Mouse (Mus musculus) frontal cortex, postnatal 10 days (tissue): ENCODE measurements at regions not wholly inside any gene's neighbourhood (a gene's known extent, or its start where the extent isn't known, plus 50 kb on each side); places are given as distances from the start of the nearest gene placed in this dataset.

Source experiments
- DNase-seq, 2 experiments: peaks; one replicate each; pipeline ENCODE4 v3.0.0; 2022; ENCODE audit warnings: low spot score in 2 of 2, mixed read lengths in 1 of 2

DNA sequence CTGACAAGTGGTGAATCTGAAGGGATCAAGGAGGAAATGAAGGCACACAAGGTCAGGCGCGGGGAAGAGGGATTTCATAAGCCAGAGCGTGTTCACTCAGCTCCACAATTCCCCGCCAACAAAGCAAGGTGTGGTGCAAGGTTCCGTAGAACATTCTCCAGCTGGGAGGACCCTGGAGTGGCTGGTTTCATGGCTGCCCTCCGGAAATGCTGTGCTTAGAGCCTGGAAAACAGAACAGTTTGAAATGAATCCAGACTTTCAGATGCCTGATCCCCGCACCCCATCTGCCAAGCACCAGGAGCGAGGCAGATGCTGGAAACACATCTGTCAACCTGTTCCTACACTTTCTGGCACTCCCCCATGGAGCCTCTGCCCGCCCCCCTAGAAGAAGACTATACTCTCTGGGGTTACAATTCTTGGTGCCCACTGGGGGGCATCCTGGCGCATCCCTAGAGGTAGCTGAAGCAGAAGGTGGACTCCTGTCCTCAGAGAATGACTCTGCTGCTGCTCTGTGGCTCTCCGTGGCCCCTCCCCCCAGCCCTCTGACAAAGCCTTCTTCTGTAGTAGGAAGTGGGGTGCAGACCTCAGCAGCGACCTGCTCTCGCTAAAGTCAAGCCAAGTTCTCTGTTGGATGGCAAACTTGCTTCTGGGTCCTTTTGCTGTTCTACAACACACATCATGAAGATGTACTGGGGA lies 54.5 kb upstream of the Mafb start:
- DNase-seq, result peak in 1 of 2 experiments; percentile 14

GRCm38 (mm10) chr2:160424491-160424890 lies 57.6 kb upstream of the Mafb start:
- no peak for DNase-seq

DNA sequence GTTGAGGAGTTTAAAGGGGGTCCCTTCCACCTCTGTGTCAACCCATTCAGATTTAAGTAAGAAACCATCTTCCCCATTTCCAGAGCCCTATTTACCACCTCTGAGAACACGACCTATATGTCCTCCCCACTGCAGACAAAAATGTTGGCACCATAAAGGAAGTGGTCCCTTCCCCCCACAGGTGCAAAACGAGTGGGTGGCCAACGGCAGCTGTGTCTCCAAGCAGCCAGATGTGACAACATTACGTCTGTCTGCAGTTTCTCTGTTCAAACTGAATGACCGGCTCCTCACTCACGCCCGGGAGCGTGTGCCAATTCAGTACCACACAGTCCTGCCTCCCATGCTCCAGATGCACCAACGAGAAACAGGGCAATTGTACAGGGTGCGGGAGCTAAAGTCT lies 60.6 kb upstream of the Mafb start:
- no peak for DNase-seq

DNA sequence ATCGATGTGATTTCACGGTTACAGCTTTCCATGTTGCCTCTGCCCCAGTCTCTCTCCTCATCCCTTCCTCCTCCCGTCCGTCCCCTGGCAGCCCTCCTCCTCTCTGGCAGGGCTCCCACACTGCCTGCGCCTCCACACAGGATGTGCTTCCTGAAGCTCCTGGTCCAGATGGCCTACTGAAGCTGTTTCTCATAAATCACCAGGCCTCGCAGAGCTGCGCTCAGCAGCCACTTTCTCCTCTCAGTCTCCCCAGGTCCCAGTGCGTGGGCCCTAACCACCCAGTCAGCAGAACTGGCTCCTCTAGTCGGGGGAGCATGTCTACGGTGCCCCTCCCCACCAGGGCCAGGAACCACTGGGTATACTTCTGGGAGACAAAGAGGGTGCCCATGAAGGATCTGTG lies 66.4 kb upstream of the Mafb start:
- DNase-seq, result peak; percentile 59 to 78

- no peak for DNase-seq
Measured at GRCm38 (mm10) chr2:160434701-160435100, 67.8 kb upstream of the Mafb start.

DNA sequence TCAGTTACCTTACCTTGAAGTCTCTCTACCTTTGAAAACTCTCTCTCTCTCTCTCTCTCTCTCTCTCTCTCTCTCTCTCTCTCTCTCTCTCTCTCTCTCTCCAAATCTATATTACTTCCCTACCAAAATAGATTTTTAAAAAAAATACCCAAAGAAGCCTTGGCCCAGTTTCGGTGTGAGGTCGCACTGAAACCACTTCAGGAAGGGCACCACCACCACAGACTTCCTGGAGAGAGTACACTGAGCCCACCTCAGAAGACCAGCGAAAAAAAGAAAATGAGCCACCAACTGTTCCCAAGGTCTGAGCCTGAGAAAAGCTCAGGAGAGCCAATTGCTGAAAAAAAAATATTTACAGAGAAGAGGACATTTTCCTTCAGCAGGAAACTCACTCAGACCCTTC lies 68.8 kb upstream of the Mafb start:
- no peak for DNase-seq

DNA sequence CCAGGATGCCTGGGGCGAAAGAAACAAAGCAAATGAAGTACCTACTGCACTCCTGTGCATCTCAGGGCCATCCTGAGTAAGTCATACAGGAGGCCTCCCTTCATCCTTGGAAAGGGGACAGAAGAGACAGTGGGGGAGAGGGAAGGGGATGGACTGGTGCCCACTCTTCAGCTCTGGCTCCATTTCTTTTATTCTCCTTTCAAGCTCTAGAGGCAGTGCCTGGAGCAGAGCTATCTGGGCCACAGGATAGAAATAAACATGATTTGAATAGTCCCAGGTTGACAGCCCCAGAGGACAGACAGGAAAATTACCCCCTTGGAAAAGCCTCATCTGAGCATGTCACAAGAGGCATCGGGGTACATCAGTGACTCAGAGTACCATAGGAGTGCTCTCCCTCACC lies 72.2 kb upstream of the Mafb start:
- no peak for DNase-seq

- DNase-seq, result no peak
Measured at GRCm38 (mm10) chr2:160440236-160440635, 73.4 kb upstream of the Mafb start.

- no peak for DNase-seq
Measured at GRCm38 (mm10) chr2:160451057-160451456, 84.2 kb upstream of the Mafb start.

GRCm38 (mm10) chr2:160451481-160452238 lies 84.8 kb upstream of the Mafb start:
- DNase-seq, result peak; percentile 29 to 48

- DNase-seq, result no peak
Measured at GRCm38 (mm10) chr2:160452239-160452530, 85.3 kb upstream of the Mafb start.

GRCm38 (mm10) chr2:160452730-160453129 lies 85.9 kb upstream of the Mafb start:
- DNase-seq, result no peak

- no peak for DNase-seq
Measured at GRCm38 (mm10) chr2:160455617-160456016, 88.8 kb upstream of the Mafb start.

DNA sequence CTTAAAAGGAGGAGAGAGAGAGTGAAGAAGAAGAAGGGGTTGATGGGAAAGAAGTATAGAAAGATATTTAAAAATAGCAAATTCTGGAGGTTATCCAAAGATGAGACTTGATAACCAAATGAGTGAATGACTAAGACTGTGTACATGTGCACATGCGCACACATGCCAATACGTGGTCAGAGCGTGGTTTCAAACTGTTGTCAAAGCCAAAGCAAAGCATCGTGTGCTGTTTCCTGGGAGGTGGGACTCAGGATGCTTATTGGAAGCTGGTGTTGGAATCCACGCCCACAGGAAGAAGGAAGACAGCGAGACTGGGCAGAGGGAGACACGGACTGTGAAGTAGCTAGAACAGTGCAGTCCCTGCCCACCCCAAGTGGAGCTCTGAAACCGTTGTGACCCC lies 89.8 kb upstream of the Mafb start:
- no peak for DNase-seq

DNA sequence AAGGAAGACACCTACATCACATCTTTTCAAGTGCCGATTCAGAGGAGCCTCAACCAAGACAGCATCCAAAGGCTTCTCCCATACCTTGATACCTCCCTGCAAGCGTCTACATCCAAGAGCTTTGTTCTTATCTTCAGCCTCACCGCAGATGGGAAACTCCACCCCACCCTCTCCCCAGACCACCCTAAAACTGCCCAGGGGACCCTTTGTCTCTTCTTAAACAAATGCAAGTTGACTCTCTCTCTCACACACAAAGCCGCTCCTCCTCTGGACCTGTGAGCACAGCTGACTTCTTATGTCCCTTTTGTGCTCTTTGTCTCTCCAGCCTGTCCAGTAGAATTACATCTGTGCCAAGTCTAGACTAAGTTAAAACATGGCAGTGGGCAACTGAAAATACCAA lies 104.7 kb upstream of the Mafb start:
- DNase-seq, result no peak

- DNase-seq, result no peak
Measured at GRCm38 (mm10) chr2:160476181-160476580, 109.3 kb upstream of the Mafb start.

DNA sequence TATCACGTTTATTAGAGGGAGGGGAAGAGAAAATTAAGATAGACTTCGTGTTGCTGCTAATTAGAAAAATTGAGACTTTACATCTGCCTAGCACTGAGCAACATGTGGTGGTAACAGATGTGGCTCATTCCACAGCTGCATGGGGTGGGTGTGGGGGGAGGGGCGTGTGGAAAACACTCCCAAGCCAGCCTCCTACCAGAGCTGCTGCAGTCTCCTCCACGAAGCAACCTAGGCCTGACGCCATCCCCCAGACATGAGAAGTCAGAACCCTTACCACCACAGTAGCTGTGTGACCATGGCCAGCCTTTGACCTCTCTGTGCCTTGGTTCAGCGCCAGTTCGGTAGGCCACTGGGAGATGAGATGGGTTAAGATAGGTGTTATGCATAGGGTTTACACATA lies 112.4 kb upstream of the Mafb start:
- no peak for DNase-seq

GRCm38 (mm10) chr2:160485097-160485496 lies 118.2 kb upstream of the Mafb start:
- DNase-seq, result no peak

- no peak for DNase-seq
Measured at GRCm38 (mm10) chr2:160485515-160485914, 118.7 kb upstream of the Mafb start.

DNA sequence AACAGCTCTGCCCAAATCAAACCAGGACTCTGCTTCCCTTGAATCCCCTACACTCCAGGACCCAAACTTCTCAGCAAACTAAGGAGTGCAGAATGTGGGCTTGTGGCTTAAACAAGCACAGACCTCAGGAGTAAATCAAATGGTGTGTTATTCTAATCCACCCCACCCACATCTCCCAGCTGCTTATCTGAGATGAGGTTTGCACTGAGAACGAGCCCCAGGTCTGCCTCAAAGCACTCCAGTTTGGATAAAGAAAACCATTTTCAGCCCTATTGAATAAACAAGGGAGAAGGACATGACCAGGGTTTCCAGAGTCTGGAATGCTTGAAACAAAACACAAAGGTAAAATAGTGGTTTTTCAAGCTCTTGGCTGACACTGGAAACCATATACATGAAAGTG lies 132.9 kb upstream of the Mafb start:
- DNase-seq, result no peak

DNA sequence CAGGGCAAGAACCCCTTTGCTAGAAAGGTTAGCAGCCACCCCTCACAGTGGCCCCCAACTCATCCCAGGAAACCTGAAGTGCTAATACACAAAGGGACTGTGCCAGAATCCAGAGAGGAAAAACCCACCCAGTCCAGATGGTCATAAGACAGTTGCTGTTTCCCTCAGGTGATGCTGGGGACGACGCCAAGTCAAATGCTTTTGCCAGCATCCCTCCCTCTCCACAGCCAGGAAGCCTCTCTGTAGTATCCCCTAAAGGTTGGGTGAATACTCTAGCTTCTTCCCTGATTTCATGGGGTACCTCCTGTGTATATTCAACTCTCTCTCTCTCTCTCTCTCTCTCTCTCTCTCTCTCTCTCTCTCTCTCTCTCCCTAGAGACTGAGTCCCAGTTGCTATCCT lies 136.0 kb upstream of the Mafb start:
- no peak for DNase-seq

DNA sequence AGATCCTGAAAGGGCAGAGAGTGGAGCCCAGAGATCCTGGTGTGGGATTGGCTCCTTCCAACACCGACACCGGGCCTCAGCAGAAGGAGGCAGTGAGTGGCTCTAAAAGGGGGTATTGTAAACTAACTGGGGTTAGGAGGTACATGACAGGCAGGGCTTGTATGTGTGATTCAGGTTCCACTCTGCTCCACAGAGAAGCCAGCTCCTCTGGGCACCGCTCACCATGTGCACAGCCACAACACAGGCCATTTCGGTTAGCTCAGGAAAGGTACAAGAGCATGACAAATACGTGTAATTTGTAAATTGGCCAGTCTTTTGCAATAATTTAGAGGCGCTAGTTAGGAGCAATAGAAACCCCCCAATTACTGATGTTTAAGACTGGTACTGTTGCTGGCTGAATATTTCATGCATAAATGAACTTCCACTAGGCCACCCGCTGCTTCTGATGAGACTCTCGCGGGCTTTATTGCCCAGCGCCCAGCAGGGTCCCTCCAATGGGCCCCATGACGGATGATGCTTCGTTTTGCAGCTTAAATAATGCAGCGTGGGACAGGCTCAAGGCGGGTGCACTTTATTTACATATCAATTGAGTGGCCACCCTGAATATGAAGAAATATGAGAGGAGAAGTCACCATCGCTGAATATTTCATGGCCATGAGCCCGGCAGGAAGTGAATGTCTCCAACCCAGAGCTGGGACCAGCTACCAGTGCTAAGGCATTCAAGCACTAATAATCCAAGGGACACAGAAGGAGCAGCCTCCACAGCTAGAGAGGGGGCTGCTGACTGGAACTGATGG lies 136.9 kb upstream of the Mafb start:
- DNase-seq, result no peak

- DNase-seq, result no peak
Measured at GRCm38 (mm10) chr2:160504394-160504657, 137.5 kb upstream of the Mafb start.
